Mouse (Mus musculus): ENCODE data around the gene Pla2g12b. TPM values are rescaled to one million over a fixed set of nuclear protein-coding genes. Genes with fewer than 3 reads are reported as not detected.

The Pla2g12b gene
- total and polyA plus RNA-seq, 3 experiments, result not detected

DNA sequence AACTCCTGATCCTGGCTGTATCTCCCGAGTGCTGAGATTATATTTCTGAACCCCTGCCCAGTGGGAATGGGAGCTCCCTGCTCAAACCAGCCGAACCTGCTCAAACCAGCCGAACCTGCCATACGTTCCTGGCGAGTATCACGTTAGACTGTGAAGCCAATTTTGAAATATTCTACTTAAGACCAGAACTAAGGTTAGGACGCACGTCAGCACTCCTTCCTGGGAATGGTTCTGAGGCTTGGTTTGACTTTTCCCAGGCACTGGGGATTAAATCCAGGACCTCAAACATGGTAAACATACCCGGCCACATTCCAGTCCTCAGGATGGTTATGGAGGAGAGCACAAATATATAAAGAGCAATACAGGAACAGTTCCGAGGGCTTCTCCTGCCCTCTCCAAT is 25.6 kb upstream of the Pla2g12b start:
- peaks cover 4 to 16% of the 10 kb centered on the region in 2 experiments for H3K4me1 ChIP-seq (ENCODE audit: control insufficient read depth in 1 of 2, insufficient read depth in 2 of 2, low read length in 2 of 2)
- no peak for TF ChIP-seq ZMIZ1 (IDR thresholded peaks at IDR 0.05; ENCODE audit: low read depth, low read length)
- no peak for TF ChIP-seq TAL1 (IDR thresholded peaks at IDR 0.05; ENCODE audit: low read length)
- no peak for TF ChIP-seq EP300 (IDR thresholded peaks at IDR 0.05; ENCODE audit: low read depth in 1 of 2, low read length in 2 of 2)
- no peak for TF ChIP-seq SMC3 (IDR thresholded peaks at IDR 0.05; ENCODE audit: low read depth, low read length)
- no peak for TF ChIP-seq GATA1 (IDR thresholded peaks at IDR 0.05; ENCODE audit: low read depth, low read length)
- TF ChIP-seq NRF1 (IDR thresholded peaks at IDR 0.05; ENCODE audit: insufficient read depth, low read depth, low read length, poor library complexity, severe bottlenecking), result no peak
- no peak for TF ChIP-seq RAD21 (IDR thresholded peaks at IDR 0.05; ENCODE audit: low read depth, low read length)
- no peak for TF ChIP-seq POLR2AphosphoS5 (IDR thresholded peaks at IDR 0.05; ENCODE audit: borderline replicate concordance, low read depth, low read length)
- TF ChIP-seq MAZ (IDR thresholded peaks at IDR 0.05; ENCODE audit: low read depth, low read length), result no peak
- no peak for TF ChIP-seq MEF2A (IDR thresholded peaks at IDR 0.05; ENCODE audit: extremely low read depth, insufficient replicate concordance, low read depth, low read length, poor library complexity, severe bottlenecking)
- TF ChIP-seq MAX (IDR thresholded peaks at IDR 0.05; ENCODE audit: low read length), result no peak
- TF ChIP-seq USF2 (IDR thresholded peaks at IDR 0.05; ENCODE audit: borderline replicate concordance in 1 of 2, insufficient read depth in 1 of 2, low read depth in 1 of 2, low read length in 2 of 2), result no peak
- TF ChIP-seq ZNF384 (IDR thresholded peaks at IDR 0.05; ENCODE audit: low read depth, low read length), result no peak
- TF ChIP-seq POLR2AphosphoS2 (IDR thresholded peaks at IDR 0.05; ENCODE audit: low read length), result no peak
- TF ChIP-seq MXI1 (IDR thresholded peaks at IDR 0.05; ENCODE audit: low read depth, low read length), result no peak
- no peak overlapping the region for H3K4me3 ChIP-seq (ENCODE audit: control insufficient read depth in 1 of 2, insufficient read depth in 1 of 2, low read depth in 2 of 2, low read length in 2 of 2)
- no peaks in the 10 kb centered on the region for H3K27me3 ChIP-seq (ENCODE audit: control insufficient read depth in 1 of 2, insufficient read depth in 2 of 2, low read length in 2 of 2)
- H3K27ac ChIP-seq (ENCODE audit: control insufficient read depth, low read depth, low read length), result no peak overlapping the region
- H3K36me3 ChIP-seq (ENCODE audit: control insufficient read depth in 1 of 2, insufficient read depth in 2 of 2, low read length in 2 of 2), result peaks cover 2 to 4% of the 10 kb centered on the region in 2 experiments; a peak in 3 of 4 replicates
- no peaks in the 10 kb centered on the region for H3K9me3 ChIP-seq (replicated peaks; ENCODE audit: insufficient read depth, low read length)
- no peak overlapping the region for H3K9ac ChIP-seq (ENCODE audit: control insufficient read depth, low read depth, low read length, poor library complexity, severe bottlenecking)
- no peak for DNase-seq (ENCODE audit: low read depth, low spot score)
- H3K79me2 ChIP-seq (ENCODE audit: control insufficient read depth, insufficient read depth, low read length, poor library complexity), result no peaks in the 10 kb centered on the region

DNA sequence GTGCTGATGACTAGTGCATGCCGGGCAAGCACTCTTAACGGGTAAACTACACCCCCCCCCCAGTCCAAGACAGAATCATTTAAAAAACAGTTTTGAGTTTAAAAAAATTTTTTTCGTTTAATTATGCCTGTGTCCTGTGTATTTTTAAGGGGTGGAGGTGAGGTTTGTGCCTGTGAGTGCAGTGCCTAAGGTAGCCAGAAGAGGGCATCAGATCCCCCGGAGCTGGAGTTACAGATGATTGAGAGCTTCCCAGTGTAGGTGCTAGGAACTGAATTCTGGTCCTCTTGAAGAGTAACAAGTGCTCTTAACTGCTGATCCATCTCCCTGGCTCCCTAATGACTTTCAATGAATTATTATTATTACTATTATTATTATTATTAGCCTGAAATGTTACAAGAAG is 24.7 kb upstream of the Pla2g12b start:
- peak; percentile 46 for DNase-seq (ENCODE audit: low read depth, low spot score)
- Histone ChIP-seq H3K9me3 (replicated peaks; ENCODE audit: insufficient read depth, low read length) (no peaks in the 10 kb centered on the region), H3K9ac (ENCODE audit: control insufficient read depth, low read depth, low read length, poor library complexity, severe bottlenecking) (no peak overlapping the region), H3K27ac (ENCODE audit: control insufficient read depth, low read depth, low read length) (no peak overlapping the region), H3K27me3 (ENCODE audit: control insufficient read depth in 1 of 2, insufficient read depth in 2 of 2, low read length in 2 of 2) (no peaks in the 10 kb centered on the region), H3K4me1 (ENCODE audit: control insufficient read depth in 1 of 2, insufficient read depth in 2 of 2, low read length in 2 of 2) (peaks cover 4 to 16% of the 10 kb centered on the region in 2 experiments), H3K36me3 (ENCODE audit: control insufficient read depth in 1 of 2, insufficient read depth in 2 of 2, low read length in 2 of 2) (peaks cover 0 to 4% of the 10 kb centered on the region in 2 experiments; a peak in 3 of 4 replicates), H3K4me3 (ENCODE audit: control insufficient read depth in 1 of 2, insufficient read depth in 1 of 2, low read depth in 2 of 2, low read length in 2 of 2) (no peak overlapping the region), H3K79me2 (ENCODE audit: control insufficient read depth, insufficient read depth, low read length, poor library complexity) (no peaks in the 10 kb centered on the region)
- TF ChIP-seq EP300 (IDR thresholded peaks at IDR 0.05; ENCODE audit: low read depth in 1 of 2, low read length in 2 of 2) (no peak), E2F4 (IDR thresholded peaks at IDR 0.05; ENCODE audit: borderline replicate concordance, low read depth, low read length) (no peak), RAD21 (IDR thresholded peaks at IDR 0.05; ENCODE audit: low read depth, low read length) (peak; percentile 38), ZKSCAN1 (IDR thresholded peaks at IDR 0.05; ENCODE audit: low read depth, low read length) (no peak), MEF2A (IDR thresholded peaks at IDR 0.05; ENCODE audit: extremely low read depth, insufficient replicate concordance, low read depth, low read length, poor library complexity, severe bottlenecking) (no peak), TBP (IDR thresholded peaks at IDR 0.05; ENCODE audit: low read depth, low read length) (no peak), MYB (IDR thresholded peaks at IDR 0.05; ENCODE audit: low read depth, low read length) (no peak), ZC3H11A (IDR thresholded peaks at IDR 0.05; ENCODE audit: low read depth, low read length) (0 out of 2 replicates have a peak, but pooled peaks have one; percentile 6), ZMIZ1 (IDR thresholded peaks at IDR 0.05; ENCODE audit: low read depth, low read length) (no peak), ZNF384 (IDR thresholded peaks at IDR 0.05; ENCODE audit: low read depth, low read length) (no peak), MAX (IDR thresholded peaks at IDR 0.05; ENCODE audit: low read length) (no peak), JUND (IDR thresholded peaks at IDR 0.05; ENCODE audit: low read depth, low read length) (no peak), CHD1 (IDR thresholded peaks at IDR 0.05; ENCODE audit: low read depth, low read length) (no peak), POLR2A (IDR thresholded peaks at IDR 0.05; ENCODE audit: control insufficient read depth in 1 of 2, insufficient read depth in 1 of 2, low read depth in 1 of 2, low read length in 2 of 2, poor library complexity in 1 of 2) (no peak), CTCF (IDR thresholded peaks at IDR 0.05 in 2 of 3, conservative IDR thresholded peaks at IDR 0.05 in 1 of 3; ENCODE audit: control insufficient read depth in 1 of 3, insufficient read depth in 1 of 3, low read depth in 2 of 3, low read length in 3 of 3, poor library complexity in 1 of 3, severe bottlenecking in 1 of 3) (peak; percentile 52 to 75 (median 75)), SMC3 (IDR thresholded peaks at IDR 0.05; ENCODE audit: low read depth, low read length) (peak; percentile 46), TCF12 (IDR thresholded peaks at IDR 0.05; ENCODE audit: low read depth, low read length) (no peak), USF2 (IDR thresholded peaks at IDR 0.05; ENCODE audit: borderline replicate concordance in 1 of 2, insufficient read depth in 1 of 2, low read depth in 1 of 2, low read length in 2 of 2) (no peak), MYC (IDR thresholded peaks at IDR 0.05; ENCODE audit: low read depth, low read length) (no peak)
